Mouse (Mus musculus) cerebellum, postnatal 25 days (tissue): ENCODE data around the gene Rem2.

ENCODE experiments used
- DNase-seq, 2 experiments: peaks; one replicate each; pipeline ENCODE4 v3.0.0; 2021; ENCODE audit warnings: mixed read lengths in 2 of 2

Rem2 gene

DNA sequence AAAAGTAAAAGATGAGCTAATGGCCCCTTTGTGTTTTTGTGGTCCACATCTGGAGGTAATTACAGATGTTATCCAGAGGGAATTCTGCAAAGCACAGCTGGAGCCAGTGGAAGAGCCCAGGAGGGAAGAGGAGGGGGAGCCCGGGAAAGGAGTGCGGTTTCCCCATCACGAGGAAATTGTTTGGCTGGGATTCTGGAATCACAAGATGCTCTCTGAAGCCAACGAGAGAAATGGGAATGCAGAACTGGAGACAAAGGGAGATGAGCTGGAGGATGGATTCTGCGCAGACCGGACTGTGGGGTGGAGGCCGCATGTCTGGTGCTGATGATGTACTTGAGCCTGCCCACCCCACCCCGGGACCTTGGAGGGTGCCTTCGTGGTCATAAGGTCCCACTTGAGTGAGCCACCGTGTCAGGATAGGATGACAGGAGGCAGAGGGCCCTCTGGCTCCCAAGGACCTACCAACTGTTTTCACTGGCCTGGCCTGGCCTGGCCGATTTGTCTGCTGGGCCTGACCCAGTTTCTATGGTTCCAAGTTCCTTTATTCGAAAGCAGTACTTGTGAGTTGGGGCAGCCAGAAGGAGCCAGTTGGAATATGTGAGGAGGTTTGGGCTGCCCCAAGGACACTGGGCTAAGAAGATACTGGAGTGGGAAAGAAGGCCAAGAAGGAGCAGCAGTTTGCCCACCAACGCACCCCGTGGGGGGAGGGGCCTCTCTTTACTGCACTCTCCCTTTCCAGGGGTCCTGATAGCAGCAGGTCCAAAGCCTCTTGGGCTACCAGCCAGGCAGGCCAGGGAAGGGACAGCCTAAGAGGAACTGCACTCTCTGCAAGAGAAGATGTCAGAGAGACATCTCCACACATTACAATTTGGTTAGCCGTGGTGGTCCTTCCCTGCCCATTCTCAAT, 31.9 kb upstream of the Rem2 start:
- peak in 1 of 2 experiments; percentile 21 for DNase-seq

DNA sequence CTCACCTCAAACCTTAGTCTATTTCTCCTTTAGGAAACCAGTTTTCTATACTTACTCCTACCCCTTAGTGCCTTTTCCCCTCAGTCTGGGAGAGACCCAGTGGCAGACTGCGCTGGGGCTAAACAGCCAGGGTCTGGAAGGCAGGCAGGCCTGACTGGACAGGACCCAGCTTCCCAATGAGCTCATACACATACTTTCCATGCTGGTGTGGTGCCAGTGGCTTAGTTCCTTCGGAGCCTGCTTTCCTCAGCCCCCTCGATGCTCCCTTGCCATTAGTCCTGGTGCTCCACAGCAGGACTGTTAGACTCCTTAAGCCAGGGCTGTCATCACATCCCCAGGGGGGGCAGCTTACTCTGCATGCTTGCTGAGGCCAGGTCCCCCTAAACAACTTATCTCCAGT, 30.4 kb upstream of the Rem2 start:
- no peak for DNase-seq

DNA sequence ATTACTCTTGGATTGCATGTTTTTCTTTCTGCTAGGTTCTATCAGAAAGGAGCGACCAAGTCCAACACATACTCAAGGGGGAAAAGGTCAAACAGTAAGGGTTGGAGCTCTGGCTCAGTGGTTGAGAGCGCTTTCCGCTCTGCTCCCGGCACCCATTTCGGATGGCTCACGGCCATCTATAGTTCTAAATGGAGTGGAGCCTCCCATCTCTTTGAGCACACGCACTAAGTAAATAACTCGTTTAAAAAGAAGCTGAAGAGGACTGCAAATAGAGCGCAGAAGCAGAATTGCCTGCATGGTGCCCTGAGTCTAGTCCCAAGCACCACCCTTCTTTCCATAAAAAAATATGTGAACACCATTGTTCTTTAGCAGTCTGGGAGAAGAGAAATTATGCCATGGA, 22.3 kb upstream of the Rem2 start:
- DNase-seq, result no peak

DNA sequence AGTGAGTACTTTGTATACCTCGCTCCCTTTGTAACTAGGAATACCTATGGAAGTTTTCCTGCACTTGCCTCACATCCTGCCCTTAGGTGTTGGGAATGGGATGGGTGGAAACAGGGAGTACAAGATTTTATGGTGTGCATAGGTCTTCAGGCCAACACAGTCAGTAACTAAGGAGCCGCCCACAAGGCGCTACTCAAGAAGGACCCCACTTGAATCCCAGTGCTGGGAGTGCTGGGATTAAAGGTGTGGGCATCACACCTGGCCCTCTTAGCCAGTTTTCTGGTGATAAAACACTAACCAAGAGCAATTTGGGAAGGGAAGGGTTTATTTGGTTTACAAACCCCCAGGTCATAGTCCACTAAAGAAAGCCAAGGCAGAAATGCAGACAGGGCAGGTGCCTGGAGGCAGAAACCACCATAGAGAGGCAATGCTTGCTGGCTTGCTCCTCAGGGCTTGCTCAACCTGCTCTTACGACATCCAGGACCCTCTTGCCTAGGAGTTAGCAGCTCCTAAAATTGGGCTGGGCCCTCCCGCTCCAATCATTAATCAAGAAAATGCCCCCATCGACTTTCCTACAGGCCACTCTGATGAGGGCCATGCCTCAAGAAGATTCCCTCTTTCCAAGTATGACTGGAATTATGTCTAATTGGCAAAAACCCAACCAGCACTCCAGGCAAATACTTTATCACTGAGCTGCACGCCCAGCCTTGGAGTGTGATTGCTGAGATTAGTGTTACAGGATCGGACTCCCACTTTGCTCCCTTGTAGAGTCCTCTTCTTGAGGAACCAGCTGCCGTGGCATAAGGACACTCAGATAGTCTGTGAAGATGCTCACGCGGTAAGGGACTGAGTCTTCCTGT, 21.0 kb upstream of the Rem2 start:
- DNase-seq, result no peak

DNA sequence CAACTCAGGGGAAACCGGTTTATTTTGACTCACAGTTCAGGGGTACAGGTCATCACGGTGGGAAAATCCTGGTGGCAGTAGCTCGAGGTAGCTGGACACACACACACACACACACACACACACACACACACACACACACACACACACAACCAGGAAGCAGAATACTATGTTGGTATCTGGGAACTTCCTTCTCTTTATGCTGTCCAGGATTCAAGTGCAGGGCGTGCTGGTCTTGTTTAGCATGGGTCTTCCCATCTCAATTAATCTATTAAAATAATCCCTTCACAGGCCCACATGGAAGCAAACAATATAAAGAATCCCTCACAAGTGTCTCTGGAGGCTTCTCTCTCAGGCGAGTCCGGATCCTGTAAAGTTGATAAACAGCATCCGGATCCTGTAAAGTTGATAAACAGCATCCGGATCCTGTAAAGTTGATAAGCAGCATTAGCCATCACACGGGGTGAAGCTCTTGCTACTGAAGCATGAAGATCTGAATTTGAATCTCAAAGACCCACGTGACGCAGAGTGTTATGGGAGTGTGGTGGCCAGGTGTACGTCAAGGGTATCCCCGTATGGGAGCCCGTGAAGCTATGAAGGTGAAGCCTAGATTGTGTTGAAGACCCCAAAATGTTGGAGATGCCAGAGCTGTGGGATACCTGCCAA, 17.9 kb upstream of the Rem2 start:
- DNase-seq, result no peak

DNA sequence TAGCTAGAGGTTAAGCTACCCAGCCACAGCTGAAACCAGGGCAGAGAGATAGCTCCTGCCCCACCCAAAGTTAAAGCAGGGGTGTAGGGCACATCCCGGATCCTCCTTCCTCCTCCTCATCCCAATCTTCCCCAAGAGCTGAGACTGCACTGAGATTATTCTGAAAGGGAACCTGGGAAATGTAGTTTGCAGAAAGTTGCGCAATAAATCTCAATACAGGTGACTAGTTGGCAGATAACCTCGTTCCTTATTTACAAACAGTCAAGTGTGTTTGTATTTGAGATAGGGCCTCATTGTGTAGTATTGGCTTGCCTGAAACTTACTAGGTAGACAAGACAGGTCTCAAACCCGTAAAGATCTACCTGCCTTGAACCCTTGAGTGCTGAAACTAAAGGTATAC, 13.8 kb upstream of the Rem2 start:
- DNase-seq, result no peak

DNA sequence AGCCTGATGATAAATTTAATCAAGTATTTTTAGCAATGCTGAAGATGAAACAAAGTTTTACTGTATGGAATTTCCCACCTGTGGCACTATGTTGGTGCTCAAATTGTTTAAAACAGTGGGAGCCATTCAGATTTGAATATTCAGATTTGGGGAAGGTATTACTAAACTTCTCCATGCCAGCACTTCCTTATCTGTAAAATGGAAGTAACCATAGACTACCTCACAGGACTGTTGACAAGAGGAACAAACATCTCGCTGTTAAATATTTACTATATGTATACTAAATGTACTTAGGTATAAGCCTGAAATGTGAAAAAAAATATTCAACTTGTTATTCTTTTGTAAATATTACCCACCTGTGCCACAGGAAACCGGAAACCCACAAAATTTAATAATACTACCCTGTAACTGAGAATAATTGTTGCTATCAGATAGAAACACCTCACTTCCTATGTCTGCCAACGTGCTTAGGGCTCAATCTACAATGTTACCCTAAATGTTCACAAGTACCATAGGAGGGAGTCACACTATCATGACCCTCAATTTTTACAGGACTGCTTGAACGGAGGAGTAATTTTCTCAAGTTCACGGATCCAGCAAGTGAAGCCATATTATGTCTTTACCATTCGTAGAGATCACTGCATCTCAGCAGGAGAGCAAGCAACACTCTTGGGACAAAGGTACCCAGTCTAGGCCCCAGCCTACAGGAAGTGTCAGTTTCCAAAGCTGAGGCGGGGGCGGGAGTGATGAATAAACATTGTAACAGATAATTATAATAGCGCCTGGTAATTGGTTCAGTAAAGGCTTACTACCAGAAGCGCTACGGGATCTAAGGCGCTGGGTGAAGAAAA, 12.6 kb upstream of the Rem2 start:
- DNase-seq, result no peak

DNA sequence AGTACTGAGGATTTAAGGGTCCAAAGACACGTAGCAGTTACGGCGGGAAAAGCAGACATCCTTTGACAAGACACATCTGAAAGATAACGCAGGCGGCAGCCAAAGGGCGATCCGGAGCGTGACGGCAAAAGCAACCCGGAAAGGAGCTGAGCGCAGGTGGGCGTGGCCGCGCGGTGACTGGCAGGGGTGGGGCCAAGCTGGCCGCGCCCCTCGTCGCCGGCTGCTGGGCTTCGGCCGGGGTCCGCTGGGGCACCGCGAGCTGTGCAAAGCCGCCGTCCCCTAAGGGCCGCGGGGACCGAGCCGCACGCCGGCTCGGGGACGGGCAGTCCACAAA, 12.0 kb upstream of the Rem2 start, which contains the start of gene Lrp10:
Lrp10 (plus strand) TSS at position 179 of the 334 bp plus-strand sequence.
- peak; percentile 91 to 95 for DNase-seq

DNA sequence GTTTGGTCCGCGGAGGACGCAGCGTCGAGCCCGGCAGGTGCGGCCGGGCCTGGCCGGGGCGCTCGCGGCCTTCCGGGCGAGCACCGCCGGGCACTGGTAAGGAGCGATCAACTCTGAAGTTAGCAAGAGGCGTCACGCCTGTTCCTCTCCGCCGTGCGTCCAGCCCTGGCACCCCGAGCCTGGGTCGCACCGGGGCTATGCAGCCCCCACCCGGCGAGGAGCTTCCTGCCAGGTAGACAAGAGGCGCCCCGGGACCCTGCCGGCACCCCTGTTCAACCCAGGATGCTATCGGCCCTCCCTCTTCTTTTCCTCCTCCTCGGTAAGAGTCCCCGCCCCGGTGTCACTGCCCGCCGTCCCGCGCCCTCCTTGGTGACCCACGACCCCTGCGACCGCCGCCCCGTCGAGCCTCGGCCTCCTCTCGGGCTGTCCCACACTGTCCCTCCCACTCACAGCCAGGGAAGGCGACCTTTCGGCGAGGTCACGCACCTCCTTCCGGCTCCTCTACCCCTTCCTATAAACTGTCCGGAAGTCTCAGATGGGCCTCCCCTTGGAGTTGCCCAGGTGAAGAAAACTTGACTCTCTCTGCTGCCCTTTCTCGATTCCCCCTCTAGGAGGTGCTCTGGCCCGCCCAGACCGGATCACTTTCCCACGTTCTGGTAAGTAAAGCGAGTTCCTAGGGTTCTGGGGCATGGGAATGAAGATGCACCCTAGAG, 11.5 kb upstream of the Rem2 start:
- DNase-seq, result peak; percentile 69 to 76

DNA sequence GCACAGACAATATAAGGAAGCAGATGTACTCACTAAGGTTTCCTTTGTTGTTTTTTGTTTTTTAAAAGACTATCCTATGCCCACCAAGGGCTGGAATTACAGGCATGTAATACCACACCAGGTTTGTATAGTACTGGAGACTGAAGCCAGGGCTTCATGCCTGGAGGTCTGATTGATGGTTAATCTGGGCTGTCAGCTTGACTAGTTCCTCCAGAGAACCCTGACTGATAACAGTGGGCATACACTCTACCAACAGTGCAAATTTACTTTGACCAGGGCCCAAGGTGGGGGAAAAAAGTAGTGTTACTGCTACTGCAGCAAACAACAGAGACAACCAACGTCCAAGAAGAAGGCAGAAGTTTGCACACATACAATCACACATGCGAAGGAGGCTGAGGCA, 4.4 kb upstream of the Rem2 start:
- no peak for DNase-seq

DNA sequence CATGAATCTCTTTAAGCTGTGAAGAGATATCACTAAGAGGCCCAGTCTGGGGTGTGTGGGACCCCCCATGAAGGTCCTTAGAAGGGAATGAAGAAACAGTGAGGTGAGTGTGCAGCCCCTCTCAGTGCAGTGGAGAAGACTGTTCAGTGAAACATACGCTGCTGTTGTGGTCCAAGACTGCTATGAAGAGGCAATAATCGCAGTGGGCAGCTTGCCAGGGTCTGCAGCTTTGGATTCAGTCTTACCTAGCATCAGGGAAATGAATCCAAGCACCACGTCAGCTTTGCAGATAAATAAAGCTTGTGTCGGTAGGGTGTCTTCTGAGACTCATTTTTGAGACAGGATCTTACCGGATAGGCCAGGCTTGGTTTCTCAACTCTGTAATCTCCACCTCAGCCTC, 3.2 kb upstream of the Rem2 start:
- peak; percentile 66 to 75 for DNase-seq

DNA sequence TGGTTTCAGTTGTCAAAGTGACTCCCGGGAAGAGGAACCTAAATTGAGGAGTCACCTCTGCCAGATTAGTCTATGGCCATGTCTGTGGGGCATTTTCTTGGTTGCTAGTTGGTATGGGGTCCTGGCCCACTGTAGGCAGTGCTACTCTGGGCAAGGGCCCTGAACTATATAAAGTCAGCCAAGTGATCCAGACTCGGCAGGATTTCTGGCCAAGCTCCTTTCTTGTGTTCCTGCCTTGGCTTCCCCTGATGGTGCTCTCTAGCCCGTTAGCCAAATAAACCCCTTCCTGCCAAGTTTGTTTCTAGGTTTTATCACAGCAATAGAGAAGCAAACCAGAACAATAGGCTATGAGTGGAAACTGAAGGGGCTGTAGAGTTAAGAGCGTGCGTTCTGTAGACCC, 1.2 kb upstream of the Rem2 start:
- no peak for DNase-seq

DNA sequence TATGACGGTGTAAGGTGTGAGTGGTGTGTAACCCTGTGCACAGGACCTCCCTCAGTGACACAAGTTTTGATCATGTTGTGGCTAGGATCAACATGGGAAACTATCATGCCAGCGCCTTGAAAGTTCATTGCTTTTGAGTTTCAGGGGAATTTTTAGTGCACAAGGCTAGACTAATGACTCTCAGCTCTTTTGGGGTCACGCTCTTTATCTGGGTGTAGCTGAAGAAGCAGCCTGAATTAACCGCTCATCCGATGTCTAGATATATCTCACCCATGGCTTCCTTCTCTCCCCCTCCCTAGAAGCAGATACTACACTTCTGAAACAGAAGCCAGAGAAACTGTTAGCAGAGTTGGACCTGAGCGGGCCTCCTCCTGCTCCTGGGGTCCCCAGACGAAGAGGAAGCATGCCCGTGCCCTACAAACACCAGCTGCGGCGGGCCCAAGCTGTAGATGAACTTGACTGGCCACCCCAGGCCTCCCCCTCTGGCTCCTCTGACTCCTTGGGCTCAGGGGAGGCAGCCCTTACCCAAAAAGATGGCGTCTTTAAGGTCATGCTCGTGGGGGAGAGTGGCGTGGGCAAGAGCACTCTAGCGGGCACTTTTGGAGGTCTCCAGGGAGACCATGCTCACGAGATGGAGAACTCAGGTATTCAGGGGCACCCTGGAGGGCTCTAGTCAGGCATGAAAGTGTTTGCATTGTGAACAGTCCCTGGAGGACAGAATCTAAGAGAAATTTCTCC, 1.4 kb downstream of the Rem2 start:
- no peak for DNase-seq

DNA sequence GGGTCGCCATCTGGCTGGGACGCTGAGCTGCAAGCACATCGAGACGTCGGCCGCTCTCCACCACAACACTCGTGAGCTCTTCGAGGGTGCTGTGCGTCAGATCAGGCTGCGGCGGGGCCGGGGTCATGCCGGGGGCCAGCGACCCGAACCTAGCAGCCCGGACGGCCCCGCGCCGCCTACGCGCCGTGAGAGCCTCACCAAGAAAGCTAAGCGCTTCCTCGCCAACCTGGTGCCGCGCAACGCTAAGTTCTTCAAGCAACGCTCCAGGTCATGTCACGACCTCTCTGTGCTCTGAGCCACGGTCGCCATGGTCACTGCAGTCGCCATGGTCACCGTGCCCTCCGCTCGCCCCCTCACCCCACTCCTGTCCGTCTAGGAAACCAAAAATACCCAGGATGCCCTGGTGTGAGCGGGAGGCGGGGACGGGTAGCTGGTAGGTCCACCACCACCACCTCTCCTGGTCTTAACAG, 3.6 kb downstream of the Rem2 start:
- peak; percentile 13 to 14 for DNase-seq

DNA sequence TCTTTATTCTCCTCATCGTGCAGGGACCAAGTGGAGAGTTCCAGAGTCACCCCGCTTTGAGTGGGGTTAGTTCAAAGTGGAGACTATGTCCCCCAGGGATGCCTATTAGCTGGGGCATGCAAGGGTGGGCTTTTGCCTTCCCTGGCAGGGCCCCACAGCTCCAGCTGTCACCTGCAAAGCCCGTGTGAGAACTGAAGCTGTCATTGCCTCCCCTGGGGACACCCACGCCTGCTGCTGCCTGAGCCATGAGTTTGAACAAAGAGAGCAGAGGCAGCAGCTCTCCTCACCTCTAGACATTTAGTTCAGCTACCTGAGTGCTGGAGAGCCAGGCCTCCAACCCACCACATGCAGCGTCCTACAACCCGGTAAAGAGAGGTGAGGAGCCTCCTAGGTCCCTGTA, 4.8 kb downstream of the Rem2 start:
- DNase-seq, result no peak

DNA sequence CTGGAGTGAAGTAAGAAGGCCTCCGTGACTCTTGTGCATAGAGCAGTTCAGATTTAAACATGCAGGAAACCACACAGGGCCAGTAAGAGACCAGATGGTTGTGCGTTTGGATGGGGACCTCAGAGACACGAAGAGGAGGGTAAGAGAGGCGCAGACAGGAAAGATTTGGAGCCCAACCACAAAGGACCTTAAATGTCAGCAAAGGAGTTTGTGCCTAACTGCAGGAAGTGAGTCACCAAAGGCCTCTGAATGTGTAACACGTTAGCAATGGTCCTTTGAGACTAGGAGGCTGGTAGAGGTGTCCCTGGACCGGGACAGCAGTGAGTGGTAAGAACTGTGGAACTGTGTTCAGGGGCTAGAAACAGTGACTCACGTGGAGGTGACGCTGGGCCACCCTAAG, 5.5 kb downstream of the Rem2 start:
- no peak for DNase-seq

DNA sequence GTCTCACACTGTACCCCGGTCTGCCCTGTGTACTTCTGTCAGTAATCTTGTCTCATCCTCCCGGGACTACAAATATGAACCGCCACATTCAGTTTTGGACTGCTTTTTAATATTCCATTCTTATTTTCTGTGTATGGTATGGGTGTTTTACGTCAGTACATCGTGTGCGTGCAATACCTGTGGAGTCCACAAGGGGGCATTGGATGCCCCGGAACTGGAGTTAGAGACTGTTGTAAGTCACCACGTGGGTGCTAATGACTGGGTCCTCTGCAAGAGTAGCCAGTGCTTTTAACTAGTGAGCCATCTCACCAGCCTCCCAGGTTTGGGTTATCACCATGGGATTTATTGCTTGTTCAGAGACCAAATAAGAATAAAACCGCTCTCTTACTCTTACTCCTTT, 6.6 kb downstream of the Rem2 start:
- DNase-seq, result peak; percentile 24 to 53

DNA sequence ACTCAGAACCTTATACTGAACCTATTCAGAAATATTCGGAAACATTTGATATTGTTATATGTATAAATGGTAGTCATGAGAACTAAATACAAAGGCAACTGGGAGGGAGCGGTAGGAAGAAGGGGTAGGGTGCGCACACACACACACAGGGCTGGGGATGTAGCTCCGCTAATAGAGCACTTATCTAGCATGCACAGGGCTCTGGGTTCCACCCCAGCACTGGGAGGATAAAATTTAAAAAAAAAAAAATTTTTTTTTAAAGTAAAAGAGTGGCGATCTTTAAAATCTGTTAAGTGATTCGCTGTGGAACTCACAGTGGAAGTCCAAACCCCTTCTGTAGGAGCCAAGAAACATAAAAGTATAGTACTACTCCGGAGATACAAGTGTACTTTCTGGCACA, 10.0 kb downstream of the Rem2 start:
- DNase-seq, result no peak

DNA sequence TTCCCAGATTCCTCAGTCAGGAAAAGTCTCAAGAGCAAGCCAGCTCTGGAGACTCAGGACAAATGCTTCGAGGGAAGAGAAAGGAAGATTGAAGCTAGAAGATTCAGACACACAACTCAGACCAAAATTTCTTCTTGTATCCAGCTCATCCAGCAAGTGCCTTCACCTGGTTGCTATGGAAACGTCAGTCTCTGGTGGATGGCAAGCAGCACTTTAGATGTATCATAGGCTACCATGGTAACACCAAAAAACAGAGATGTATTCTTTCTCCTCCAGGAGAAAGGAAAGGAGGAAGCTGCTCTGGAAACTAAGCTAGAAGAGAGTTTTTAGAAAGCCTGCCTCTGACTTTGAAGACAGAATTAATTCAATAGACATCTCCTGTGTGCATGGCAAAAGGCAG, 11.8 kb downstream of the Rem2 start:
- no peak for DNase-seq

DNA sequence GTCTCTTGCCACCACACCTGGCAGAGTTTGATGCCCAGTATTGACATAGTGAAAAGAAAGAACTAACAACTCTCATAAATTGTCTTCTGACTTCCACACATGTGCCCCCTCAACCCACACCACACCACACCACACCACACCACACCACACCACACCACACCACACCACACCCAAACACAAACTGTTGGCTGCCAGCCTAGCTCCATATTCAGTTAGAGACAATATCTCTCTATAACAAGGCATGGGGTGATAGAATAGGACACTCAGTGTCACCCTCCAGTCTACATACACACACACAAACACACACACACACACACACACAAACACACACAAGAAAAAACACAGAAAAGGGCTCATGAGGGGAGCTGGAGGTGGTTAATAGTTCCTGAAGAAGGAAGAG, 12.4 kb downstream of the Rem2 start:
- no peak for DNase-seq
